Mouse (Mus musculus): ENCODE measurements around the gene Prex1.

Gene Prex1

DNA sequence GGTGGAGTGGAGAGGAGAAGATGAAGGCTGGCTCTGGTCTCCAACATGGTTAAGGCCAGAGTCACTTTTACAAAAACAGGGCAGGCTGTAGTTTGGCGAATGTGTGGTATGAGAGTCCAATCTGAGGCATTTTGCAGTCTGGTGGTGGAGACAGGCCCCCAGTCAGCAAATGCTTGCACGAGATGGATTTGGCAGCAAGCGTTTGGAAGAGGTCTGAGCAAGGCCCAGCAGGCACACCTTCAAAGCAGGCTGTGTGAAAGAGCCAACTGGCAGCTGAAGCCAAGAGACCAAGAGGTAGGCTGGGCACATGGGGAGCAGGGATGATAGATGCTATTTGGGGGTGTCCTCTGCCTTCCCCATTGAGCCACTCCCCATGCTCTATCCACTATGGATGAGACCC is 51.7 kb downstream of the Prex1 start:
- DNase-seq (ENCODE audit: low read depth) = no peak

DNA sequence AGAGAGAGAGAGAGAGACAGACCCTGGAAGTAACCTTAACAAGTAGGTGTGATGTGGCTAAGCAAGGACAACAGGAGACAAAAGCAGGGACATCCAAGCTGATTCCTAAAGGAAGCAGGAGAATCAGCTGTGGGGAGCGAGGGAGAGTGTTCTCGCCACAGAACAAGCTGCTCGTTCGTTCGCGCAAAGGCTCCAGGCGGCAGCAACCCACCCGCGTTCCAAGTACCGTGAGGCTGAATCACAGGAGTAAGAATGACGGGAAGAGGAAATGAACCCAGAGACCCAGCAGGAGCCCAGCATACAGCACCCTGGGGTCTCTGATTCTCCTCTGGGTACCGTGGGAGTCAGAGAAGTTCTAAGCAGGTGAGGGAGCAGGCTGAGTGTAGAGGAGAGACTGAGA is 52.1 kb downstream of the Prex1 start:
- DNase-seq (ENCODE audit: low read depth) = no peak

DNA sequence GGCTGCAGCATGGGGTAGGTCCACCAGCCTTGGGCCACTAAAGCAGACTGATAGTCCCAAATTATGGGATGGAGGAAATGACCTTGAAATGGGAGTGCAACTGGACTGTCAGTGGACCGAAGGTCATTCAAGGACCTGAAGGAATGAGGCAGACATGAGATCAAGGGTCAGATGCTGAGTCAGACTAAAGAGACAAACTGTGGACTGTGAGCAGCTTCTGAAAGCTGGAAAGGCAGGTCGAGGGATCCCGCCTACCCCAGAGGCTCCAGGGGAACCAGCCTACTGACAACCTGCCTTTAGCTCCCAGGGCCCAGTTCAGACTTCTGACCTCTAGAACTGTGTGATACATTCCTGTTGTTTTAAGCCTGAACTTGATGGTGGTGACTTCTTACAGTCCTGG is 55.3 kb downstream of the Prex1 start:
- no peak for DNase-seq (ENCODE audit: low read depth)

- DNase-seq (ENCODE audit: low read depth) = no peak
Observed at GRCm38 (mm10) chr2:166657451-166658011, 56.1 kb downstream of the Prex1 start.

DNA sequence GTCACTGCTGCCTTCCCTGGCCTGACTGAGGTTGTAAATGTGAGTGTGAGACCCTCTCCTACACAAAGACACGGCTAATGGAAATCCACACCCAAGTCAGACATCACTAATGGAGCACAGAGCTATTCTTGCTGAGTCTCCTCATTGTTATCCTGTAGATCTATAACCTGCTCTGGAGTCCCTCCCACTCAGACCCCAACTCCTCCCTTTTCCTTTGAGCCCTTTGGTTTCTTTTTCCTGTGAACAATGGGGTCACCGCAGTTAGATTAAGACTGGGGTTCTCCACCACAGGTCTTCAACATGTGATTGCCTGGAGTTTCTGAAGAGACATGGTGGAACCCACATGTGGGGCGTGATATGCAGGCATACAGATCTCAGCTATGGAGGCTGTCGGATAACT is 57.0 kb downstream of the Prex1 start:
- peak; percentile 84 for DNase-seq (ENCODE audit: low read depth)

GRCm38 (mm10) chr2:166655727-166656520 is 57.7 kb downstream of the Prex1 start:
- DNase-seq (ENCODE audit: low read depth) = peak; percentile 66

DNA sequence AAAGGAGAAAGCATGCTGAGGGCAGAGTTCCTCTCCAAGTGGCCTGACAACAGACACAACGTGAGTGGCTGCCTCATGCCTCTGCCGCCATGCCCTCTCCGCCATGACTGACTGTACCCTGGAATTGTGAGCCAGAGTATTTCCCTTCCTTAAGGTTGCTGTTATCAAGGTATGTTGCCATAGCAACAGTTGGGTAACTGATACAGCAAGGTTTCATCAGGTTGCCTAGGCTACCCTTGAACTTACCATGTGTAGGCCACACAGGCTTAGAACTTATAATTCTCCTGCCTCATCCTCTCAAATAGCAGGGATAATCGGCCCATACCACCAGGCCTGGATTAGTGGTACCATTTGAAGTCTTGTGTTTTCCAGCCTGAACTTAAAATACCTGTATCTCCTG is 58.3 kb downstream of the Prex1 start:
- peak; percentile 65 for DNase-seq (ENCODE audit: low read depth)

- DNase-seq (ENCODE audit: low read depth) = peak; percentile 60
Observed at GRCm38 (mm10) chr2:166654875-166655274, 58.8 kb downstream of the Prex1 start.

GRCm38 (mm10) chr2:166653564-166653963 is 60.1 kb downstream of the Prex1 start:
- DNase-seq (ENCODE audit: low read depth) = no peak

- no peak for DNase-seq (ENCODE audit: low read depth)
Observed at GRCm38 (mm10) chr2:166652672-166653071, 61.0 kb downstream of the Prex1 start.

GRCm38 (mm10) chr2:166651317-166652030 is 62.2 kb downstream of the Prex1 start:
- peak; percentile 55 for DNase-seq (ENCODE audit: low read depth)

GRCm38 (mm10) chr2:166650414-166650813 is 63.2 kb downstream of the Prex1 start:
- DNase-seq (ENCODE audit: low read depth) = peak; percentile 57

DNA sequence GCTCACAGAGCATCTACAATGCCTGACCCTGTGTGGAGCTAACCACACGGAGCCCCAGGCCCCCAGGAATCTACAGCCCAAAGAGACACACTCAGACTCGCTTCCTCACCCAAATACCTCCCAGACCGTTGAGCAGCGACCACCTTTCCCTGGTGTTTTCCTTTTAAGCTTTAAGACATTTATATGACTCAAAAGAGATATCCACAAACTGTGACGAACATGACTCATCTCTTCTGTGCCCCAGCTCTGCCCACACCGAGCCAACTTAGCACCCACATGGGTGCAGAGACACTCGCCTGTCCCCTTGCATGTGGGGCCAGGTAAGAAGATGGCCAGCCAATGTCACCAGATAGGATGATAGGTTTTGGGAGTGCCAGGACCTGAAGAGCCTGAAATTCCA is 66.4 kb downstream of the Prex1 start:
- no peak for DNase-seq (ENCODE audit: low read depth)

DNA sequence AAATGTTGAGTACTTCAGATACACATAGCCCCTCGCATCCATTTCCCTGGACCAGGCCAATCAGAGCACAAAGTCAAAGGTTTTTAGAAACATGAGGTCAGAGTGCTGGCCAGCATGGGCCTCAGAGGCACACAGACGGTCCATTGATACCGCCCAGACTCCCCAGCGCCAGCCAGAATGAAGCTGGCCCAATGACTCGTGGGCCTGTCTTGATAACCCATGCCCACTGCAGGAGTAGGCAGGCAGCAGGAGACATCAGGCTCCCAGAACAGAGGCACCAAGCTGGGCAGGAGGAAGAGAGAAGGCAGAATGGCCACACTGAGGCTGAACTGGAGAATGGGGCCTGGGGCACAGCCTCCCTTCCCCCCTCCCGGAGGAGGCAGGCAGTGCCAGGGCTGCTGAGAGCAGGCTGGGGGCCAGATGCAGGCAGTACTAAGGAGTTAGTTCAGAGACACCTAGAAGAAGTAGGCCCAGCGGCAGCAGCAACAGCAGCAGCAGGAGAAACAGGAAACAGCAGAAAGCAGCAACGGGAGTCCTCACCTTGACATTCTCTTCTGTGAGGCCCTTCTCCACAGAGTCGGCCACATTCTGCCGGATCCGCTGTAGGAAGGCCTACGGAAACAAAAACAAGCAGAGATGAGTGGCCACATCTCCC is 67.1 kb downstream of the Prex1 start:
- DNase-seq (ENCODE audit: low read depth) = peak; percentile 70

DNA sequence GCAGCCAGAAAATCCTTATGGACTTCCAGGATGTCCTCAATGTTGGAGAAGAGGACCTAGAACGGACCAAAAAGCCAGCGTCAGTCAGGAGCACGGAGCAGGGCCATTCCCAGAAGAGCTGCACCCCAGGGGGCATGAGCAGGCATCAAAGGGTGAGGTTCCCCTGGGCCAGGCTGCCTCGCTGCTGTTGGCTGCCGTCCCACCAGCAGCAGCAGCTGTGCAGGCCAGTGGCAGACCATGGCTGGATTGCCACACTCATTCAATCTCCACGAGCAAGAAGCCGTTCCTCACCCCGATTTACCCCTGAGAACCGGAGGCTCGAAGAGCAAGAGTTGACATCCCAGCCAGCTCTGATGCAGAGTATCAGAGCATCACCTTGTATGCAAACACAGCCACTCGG is 68.8 kb downstream of the Prex1 start:
- no peak for DNase-seq (ENCODE audit: low read depth)

GRCm38 (mm10) chr2:166642581-166642987 is 71.0 kb downstream of the Prex1 start:
- no peak for DNase-seq (ENCODE audit: low read depth)

DNA sequence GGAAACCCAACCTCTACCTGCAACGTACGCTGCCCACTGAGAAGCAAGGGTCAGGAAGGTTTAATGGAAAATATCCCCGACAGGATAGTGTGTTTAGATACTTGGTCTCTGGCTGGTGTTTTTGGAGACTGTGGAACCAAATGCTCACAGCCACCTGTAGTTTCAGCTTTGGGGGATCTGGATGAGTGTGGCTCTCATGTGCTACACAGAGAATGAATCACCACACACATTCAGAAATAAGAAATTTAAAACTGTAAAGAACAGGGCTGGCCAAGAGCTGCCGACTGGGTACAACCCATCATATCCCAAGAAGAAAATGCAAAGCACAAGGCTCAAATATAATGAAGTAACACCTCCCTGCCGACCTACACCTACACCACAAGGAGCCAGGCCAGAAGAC is 73.9 kb downstream of the Prex1 start:
- no peak for DNase-seq (ENCODE audit: low read depth)

GRCm38 (mm10) chr2:166638947-166639641 is 74.5 kb downstream of the Prex1 start:
- DNase-seq (ENCODE audit: low read depth) = no peak

DNA sequence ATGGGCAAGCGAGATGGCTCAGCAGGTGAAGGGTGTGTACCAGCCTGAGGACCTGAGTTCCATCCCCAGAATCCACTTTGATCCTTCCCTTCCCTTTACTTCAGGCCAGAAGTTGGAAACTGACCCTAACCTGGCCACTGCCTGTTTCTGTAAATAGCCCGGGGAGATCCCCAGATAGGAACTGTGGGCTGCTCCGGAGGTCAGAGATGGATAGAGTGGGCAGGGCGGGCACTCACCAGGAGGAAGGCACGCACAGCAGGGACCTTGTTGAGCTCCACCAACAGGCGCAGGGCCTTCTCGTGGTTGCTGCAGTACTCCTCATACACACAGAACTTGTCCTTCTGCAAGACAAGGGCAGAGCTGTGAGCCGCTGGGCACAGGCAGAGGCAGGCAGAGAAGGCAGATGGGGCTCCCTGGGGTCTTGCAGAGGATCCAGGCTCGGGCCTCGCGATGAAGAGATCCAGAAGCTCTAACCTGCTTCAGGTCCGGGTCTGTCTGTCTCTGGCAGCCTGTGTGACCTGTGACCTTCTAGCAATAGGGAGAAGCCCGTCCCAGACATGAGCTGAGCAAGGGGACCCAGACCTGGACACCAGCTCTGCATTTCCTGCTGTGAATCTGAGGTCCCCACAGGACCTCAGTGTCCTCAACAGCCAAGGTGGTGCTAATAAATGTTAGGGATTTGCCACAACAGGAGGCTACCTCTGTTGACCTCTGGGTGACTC is 75.4 kb downstream of the Prex1 start:
- DNase-seq (ENCODE audit: low read depth) = no peak

GRCm38 (mm10) chr2:166637673-166637990 is 76.0 kb downstream of the Prex1 start:
- no peak for DNase-seq (ENCODE audit: low read depth)

DNA sequence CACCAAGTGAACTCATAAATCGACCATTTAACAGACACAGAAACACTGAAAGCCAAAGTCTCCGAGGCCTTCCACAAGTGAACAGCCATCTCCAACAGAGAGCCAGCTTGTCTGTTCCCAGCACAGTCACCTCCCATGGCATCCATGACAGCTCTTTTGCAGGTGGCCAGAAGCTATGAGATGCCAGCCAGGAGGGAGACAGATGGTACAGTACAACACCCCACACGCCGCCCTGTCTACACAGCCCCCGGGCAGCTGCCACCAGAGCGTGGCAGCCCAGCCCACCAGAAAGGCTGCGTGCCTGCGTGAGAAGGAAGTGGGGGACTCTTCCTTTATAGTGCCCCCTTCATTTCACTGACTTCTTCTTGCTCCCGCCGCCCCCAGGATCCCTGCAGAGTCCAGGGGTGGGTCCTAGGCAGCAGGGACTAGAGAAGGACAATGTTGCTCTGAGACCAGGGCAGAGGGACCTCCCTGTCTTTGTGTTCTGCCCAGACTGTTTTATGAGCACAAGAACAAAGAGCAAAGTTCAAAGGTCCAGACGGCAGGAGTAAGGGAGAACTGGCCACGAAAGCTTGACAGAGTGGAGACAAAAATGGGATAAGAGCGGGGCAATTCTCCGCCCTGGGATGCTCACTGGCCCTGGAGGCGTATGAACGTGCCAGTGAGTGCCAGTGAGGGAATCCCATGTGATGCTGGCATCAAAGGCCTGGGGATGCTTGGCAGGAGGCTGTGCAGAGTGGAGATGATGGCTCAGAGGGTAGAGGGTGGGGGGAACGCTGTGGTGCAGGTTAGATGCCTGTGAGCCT is 76.6 kb downstream of the Prex1 start:
- no peak for DNase-seq (ENCODE audit: low read depth)
